Mouse (Mus musculus): Measurements from ENCODE around the gene Hpd. TPM values are rescaled to one million over a fixed set of nuclear protein-coding genes. Genes with fewer than 3 reads are reported as not detected.
"Not testable (repeated sequence)": the region's sequence is repeated elsewhere in the genome, so short reads cannot be mapped to it uniquely, and the experiment has no call there.

Gene Hpd
- 1 to 10 TPM; 1.6 to 2.4 TPM for total RNA-seq (2021)
- long read RNA-seq, experiment 1, partial matches to known transcripts: 0 of 2 reads
- long read RNA-seq, experiment 1, other reads (novel, unspliced or antisense): 1 of 2 reads
- long read RNA-seq, experiment 2, transcript Hpd-201 (14 exons, 1,404 nt): major isoform, 10 of 11 reads
- long read RNA-seq, experiment 2, partial matches to known transcripts: 1 of 11 reads
- long read RNA-seq, experiment 2, other reads (novel, unspliced or antisense): 0 of 11 reads

GRCm38 (mm10) chr5:123182651-123183050 is at the start of gene Hpd:
TSS of gene Hpd (minus strand) at chr5:123182727.
- no peak for DNase-seq

- no peak for DNase-seq
These were observed 49.7 kb upstream of the Hpd start for GRCm38 (mm10) chr5:123232180-123232579.

DNA sequence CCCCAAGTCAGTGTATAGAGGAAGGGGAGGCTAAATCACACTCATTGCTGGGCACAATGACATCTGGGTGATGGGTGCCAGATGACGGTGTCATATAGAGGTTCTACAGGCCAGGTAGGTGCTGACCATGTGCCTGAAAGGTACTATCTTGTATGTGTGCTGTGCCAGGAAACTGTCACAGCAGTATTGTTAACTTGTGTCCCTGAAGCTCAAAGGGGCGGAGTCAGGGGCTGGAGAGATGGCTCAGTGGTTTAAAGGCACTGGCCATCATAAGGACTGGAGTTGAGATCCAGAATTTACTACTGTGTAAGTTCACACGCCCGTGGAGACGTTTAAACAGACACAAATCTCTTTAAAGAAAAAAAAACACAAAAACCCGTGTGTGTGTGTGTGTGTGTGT is 46.8 kb upstream of the Hpd start:
- DNase-seq: peak; percentile 17 to 25

GRCm38 (mm10) chr5:123228524-123228922 is 46.0 kb upstream of the Hpd start:
- no peak for DNase-seq

GRCm38 (mm10) chr5:123227762-123228523 is 45.4 kb upstream of the Hpd start:
- DNase-seq: peak; percentile 96 to 98

GRCm38 (mm10) chr5:123226851-123227250 is 44.3 kb upstream of the Hpd start:
- no peak for DNase-seq

DNA sequence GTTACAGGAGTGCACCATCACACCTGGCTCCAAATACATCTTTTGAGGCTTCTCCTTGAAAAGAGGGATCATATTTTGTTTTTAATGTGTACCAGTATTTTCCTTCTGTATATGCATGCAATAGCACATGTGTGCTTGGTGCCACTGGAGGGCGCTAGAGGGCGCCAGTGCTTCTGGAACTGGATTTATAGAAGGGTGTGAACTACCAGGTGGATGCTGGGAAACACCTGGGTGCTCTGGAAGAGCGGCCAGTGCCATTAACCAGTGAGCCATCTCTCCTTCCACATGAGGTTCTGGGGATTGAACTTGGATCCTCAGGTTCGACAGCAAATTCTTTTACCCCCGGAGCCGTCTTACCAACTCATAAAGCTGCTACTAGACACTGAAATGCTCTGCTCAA is 41.3 kb upstream of the Hpd start:
- DNase-seq: not testable (repeated sequence)

DNA sequence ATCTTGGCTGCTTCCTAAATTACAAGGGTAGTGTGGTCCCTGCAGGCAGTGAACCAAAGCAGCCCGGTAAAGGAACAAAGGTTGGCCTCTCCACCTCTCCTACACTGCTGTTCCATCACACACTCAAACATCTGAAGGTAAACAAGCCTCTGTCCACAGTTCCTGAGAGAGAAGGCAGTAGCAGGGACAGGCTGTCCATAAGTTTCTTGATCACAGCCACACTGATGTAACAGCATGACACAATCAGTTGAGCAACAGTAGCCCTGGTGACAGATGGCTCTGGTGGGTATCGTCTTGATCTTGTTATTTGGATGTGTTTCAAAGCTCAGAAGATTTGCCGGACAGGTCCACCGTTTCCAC is 40.5 kb upstream of the Hpd start:
- DNase-seq: peak in 1 of 2 experiments; percentile 19

- DNase-seq: not testable (repeated sequence)
These were observed 40.0 kb upstream of the Hpd start for GRCm38 (mm10) chr5:123222346-123223050.

- DNase-seq: not testable (repeated sequence)
These were observed 21.1 kb upstream of the Hpd start for GRCm38 (mm10) chr5:123203591-123203990.

GRCm38 (mm10) chr5:123202771-123203170 is 20.2 kb upstream of the Hpd start:
- not testable (repeated sequence) for DNase-seq

DNA sequence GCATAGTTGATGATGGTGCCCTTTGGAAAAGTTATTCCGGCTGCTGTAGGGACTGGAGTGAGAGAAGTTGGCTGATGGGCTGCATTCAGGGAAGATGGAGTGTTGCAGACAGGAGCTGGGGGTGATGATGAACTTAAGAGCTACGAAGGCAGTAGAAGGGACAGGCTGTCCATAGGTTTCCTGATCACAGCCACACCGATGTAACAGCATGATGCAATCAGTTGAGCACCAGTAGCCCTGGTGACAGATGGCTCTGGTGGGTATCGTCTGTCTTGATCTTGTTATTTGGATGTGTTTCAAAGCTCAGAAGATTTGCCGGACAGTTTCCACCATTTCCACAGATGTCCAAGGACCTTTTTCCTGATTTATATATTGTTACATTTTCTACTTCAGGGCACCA is 19.5 kb upstream of the Hpd start:
- DNase-seq: no peak

DNA sequence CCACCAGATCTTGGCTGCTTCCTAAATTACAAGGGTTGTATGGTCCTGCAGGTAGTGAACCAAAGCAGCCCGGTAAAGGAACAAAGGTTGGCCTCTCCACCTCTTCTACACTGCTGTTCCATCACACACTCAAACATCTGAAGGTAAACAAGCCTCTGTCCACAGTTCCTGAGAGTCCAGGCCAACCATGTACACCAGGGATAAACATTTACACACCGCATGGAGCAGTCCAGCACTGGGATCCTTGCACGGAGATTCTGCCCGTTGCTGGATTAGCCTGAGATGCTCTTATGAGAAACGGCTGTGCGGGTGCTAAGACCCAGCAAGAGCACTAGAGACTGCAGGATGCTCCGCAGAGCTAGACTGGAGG is 19.0 kb upstream of the Hpd start:
- no peak for DNase-seq

GRCm38 (mm10) chr5:123200816-123201522 is 18.4 kb upstream of the Hpd start:
- not testable (repeated sequence) for DNase-seq

GRCm38 (mm10) chr5:123198523-123198922 is 16.0 kb upstream of the Hpd start:
- no peak for DNase-seq

GRCm38 (mm10) chr5:123196746-123197145 is 14.2 kb upstream of the Hpd start:
- no peak for DNase-seq

DNA sequence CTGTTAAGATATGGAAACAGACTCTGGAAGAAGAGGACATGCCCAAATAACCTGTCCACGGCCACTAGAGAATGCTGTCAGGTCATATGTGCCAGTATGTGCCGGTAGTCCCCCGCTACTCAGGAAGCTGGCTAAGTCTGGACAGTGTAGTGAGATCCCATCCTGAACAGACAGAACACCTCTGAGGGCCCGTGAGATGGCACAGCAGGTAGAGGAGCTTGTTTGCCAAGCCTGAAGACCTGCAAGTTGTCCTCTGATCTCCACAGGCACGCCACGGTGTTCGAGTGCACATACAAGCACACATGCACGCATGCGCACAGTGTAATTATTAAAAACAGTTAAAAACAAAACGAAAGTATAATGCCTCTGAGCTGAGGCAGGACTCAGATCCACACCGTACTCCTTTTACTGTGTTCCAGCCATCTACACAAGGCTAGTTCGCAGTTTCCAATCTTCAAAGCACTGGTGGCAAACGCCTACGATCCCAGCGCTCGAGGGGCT is 13.0 kb upstream of the Hpd start:
- DNase-seq: no peak

DNA sequence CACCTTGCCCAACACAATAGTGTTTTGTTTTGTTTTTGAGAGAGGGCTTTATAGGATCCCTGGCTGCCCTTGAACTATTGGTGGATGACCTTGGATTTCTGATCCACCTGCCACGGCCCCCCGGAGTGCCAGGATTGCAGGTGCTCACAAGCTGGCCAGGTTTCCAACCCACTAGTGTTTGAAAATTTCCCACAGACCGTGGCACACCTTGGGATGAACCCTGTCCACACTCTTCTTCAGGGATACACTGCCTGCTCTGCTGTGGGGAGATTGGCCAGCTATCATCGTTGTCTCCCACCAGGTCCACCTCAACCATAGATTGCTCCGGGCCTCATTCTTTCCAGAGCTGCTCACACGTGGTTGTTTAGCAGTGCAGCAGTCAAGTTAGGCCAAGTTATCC is 12.3 kb upstream of the Hpd start:
- no peak for DNase-seq

DNA sequence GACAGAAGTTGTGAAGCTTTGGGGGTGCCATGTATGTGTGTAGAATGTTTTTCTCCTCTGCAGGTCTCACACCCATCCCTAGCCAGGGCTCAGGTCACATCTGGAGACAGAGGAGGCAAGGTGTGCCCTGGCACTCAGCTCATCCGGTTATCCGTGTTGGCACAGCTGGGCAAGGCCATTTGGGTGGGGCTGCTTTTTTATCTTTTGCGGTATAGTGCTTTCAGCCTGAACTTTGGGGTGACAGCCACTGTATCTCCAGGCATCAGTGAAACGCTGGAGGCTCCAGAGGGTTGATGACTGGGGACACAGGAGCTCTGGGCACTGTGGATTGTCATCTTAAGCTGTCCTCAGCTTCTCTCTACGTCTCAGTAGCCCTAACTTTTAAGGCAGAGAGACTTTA is 10.9 kb upstream of the Hpd start:
- no peak for DNase-seq

DNA sequence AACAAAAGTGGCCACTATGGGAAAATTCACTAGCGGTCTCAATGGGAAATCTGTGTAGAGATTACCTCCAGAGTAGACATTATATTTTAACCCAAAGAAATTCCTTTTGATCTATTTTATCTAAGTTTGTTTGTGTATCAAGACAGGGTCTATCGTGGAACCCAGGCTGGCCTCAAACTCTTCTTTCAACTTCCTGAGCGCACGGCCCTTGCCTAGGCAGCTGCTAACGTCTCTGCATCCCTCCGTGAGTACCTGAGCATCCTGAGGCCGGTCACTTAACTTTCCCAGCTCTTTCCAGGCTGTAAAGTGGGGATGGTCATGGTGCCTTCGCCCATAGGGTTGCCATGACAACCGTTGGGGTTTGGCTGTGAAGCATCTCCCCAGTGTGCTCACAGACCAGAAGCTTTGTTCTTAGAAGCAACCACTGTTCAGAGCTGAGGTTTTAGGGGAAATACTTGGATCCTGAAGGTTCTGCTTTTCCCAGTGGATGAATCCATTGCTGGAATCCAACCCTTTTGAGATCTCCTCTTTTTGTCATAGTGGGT is 10.2 kb upstream of the Hpd start:
- DNase-seq: no peak

GRCm38 (mm10) chr5:123191427-123191826 is 8.9 kb upstream of the Hpd start:
- DNase-seq: no peak

GRCm38 (mm10) chr5:123190912-123191311 is 8.4 kb upstream of the Hpd start:
- DNase-seq: no peak

Measured in adrenal gland, postnatal 36 days (tissue).